Mouse (Mus musculus) thymus, adult 2 months (tissue): ENCODE data around the gene Grip1.

Experiments used
- CTCF ChIP-seq: fragments of 200-500 bp; IDR thresholded peaks from 2 replicates; pipeline ENCODE4 v1.5.1; 2012; ENCODE audit warnings: mild to moderate bottlenecking, control low read depth, low read length, moderate library complexity, borderline replicate concordance; ENCODE audit not compliant: control insufficient read depth, poor library complexity, insufficient read depth; ENCODE audit errors: extremely low read depth
- POLR2A ChIP-seq: fragments of 200-500 bp; IDR thresholded peaks from 2 replicates; pipeline ENCODE4 v1.6.1; 2012; ENCODE audit warnings: mild to moderate bottlenecking, low read length, control low read depth, moderate library complexity; ENCODE audit not compliant: control insufficient read depth, poor library complexity, insufficient read depth; ENCODE audit errors: extremely low read depth

- TF ChIP-seq CTCF (no peak), POLR2A (no peak)
These were observed 464.4 kb downstream of the Grip1 start for GRCm38 (mm10) chr10:119917995-119918394.
